Mouse (Mus musculus) forebrain, embryonic 16.5 days (tissue): Measurements from ENCODE around the gene Lzts3. TPM values are rescaled to one million over a fixed set of nuclear protein-coding genes. Genes with fewer than 3 reads are reported as not detected.
A peak's percentile ranks its signal among the peaks of the same experiment; 100 is the strongest.

Source experiments
- ATAC-seq: fragments of 200-750 bp; cut with Nextera tagmentation; 2 replicates; pipeline ENCODE4 v1.8.0; 2017; ENCODE audit warnings: mild to moderate bottlenecking, moderate library complexity
- H3K27ac ChIP-seq: fragments of 300-500 bp; sonication (generic); 2 replicates; pipeline ENCODE4 v1.5.1; 2014; ENCODE audit warnings: low read length, control low read depth
- H3K27me3 ChIP-seq: fragments of 300-500 bp; sonication (generic); replicated peaks from 2 replicates; pipeline ENCODE4 v1.6.1; 2014; ENCODE audit warnings: low read length; ENCODE audit not compliant: control insufficient read depth, insufficient read depth
- H3K36me3 ChIP-seq: fragments of 300-500 bp; sonication (generic); 2 replicates; pipeline ENCODE4 v1.6.1; 2014; ENCODE audit not compliant: control insufficient read depth, insufficient read depth
- H3K4me1 ChIP-seq: fragments of 300-500 bp; sonication (generic); replicated peaks from 2 replicates; pipeline ENCODE4 v1.6.1; 2014; ENCODE audit warnings: low read length; ENCODE audit not compliant: control insufficient read depth, insufficient read depth
- H3K4me2 ChIP-seq: fragments of 300-500 bp; sonication (generic); 2 replicates; pipeline ENCODE4 v1.6.1; 2014; ENCODE audit warnings: mild to moderate bottlenecking, low read length, control low read depth
- H3K4me3 ChIP-seq: fragments of 300-500 bp; sonication (generic); replicated peaks from 2 replicates; pipeline ENCODE4 v1.5.1; 2014; ENCODE audit warnings: mild to moderate bottlenecking, low read length, control low read depth
- H3K9ac ChIP-seq: fragments of 300-500 bp; sonication (generic); replicated peaks from 2 replicates; pipeline ENCODE4 v1.6.1; 2014; ENCODE audit warnings: low read depth, low read length, control low read depth
- H3K9me3 ChIP-seq: fragments of 300-500 bp; sonication (generic); 2 replicates; pipeline ENCODE4 v1.6.1; 2016; ENCODE audit warnings: low read length; ENCODE audit not compliant: control insufficient read depth
- WGBS: fragments of 180-500 bp; shearing (Covaris S2); extraction: QIAGEN DNeasy Blood & Tissue Kit; methylation state at CpG from one replicate; pipeline ENCODE4 v1.1.7; 2014; 5-methylcytosine and 5-hydroxymethylcytosine counted together
- polyA plus RNA-seq: library from polyadenylated mRNA; unstranded; fragments of >200 nt; fragmentation: Nextera tagmentation; extraction: Ambion mirVana; gene quantifications from 2 replicates; pipeline ENCODE4 v1.2.1, GENCODE M21; 2015

Gene Lzts3
- polyA plus RNA-seq, 1 experiment from 2014 or later, result 11.3 TPM

GRCm38 (mm10) chr2:130632416-130632815 lies 10.2 kb downstream of the Lzts3 start:
- H3K9me3 ChIP-seq, result no peaks in the 10 kb centered on the region
- no peak overlapping the region for H3K9ac ChIP-seq
- no peak overlapping the region for H3K4me2 ChIP-seq
- H3K4me3 ChIP-seq, result no peak overlapping the region
- ATAC-seq, result no peak
- peaks cover 22% of the 10 kb centered on the region for H3K4me1 ChIP-seq
- no peak overlapping the region for H3K27ac ChIP-seq
- peaks cover 25% of the 10 kb centered on the region for H3K27me3 ChIP-seq
- 28% methylated on average over 1 of the region's 1 CpGs for WGBS
- H3K36me3 ChIP-seq, result peaks cover under 1% of the 10 kb centered on the region; the same call in 1 of the 2 replicates

GRCm38 (mm10) chr2:130629839-130630203 lies 12.8 kb downstream of the Lzts3 start, which contains the start of the genes Fastkd5 and Ubox5:
Gene Fastkd5 (minus strand): TSS chr2:130630027.
Gene Ubox5 (minus strand): TSS chr2:130630038.
- Histone ChIP-seq H3K27me3 (peaks cover 7% of the 10 kb centered on the region; the same call in 1 of the 2 replicates), H3K9me3 (no peaks in the 10 kb centered on the region), H3K36me3 (peaks cover 10% of the 10 kb centered on the region), H3K4me2 (peak within 1 kb of the TSS; percentile 94), H3K27ac (peak within 1 kb of the TSS; percentile 47), H3K9ac (peak within 1 kb of the TSS; percentile 96), H3K4me3 (peak within 1 kb of the TSS; percentile 97), H3K4me1 (peaks cover 19% of the 10 kb centered on the region)
- peak; percentile 92 for ATAC-seq
- WGBS, result under 1% methylated on average over 25 of the region's 25 CpGs

DNA sequence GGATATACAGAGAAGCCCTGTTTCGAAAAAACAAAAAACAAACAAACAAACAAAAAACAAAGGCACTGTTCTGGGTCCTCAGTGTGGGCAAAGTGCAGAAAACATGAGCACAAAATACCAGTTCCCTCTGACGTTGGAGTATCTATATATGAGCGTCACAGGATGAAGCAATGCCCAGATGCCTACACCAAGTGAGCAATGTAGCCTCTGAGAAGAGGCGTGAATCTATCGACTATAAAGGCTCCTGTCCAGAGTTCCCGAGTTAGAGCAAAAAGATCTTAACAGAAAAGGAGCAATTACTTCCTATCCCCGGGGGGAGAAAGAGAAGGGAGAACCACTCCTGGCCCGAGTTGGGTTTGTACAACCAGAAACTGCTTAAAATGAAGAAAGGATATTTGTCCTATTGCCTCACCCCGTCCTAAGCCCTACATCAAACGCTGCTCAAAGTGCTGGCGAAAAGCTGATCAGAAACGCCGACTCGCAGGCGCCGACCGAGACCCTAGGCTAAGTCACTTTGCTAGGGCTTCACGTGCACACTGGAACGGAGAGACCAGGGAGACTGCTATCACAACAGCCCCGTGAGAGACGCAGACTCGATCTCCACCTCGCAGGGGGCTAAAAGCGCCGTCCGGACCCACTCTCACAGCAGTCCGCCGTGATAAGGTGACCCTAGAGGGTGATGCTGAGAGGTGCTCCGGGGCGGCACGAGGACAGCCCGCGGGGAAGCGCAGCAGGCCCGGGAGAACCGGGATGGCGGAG lies 13.3 kb downstream of the Lzts3 start:
- peak overlapping the region; percentile 97 for H3K4me3 ChIP-seq
- peaks cover 13% of the 10 kb centered on the region for H3K4me1 ChIP-seq
- H3K9ac ChIP-seq, result peak overlapping the region; percentile 96
- peaks cover 3% of the 10 kb centered on the region; the same call in 1 of the 2 replicates for H3K27me3 ChIP-seq
- peak; percentile 65 for ATAC-seq
- H3K36me3 ChIP-seq, result peaks cover 10% of the 10 kb centered on the region
- no peaks in the 10 kb centered on the region for H3K9me3 ChIP-seq
- H3K27ac ChIP-seq, result peak overlapping the region; percentile 47
- WGBS, result 2% methylated on average over 37 of the region's 37 CpGs
- peak overlapping the region; percentile 94 for H3K4me2 ChIP-seq

GRCm38 (mm10) chr2:130628424-130628823 lies 14.2 kb downstream of the Lzts3 start:
- no peak overlapping the region for H3K27ac ChIP-seq
- no peak overlapping the region for H3K4me3 ChIP-seq
- H3K4me1 ChIP-seq, result peaks cover 10% of the 10 kb centered on the region
- H3K27me3 ChIP-seq, result no peaks in the 10 kb centered on the region
- no peaks in the 10 kb centered on the region for H3K9me3 ChIP-seq
- WGBS, result 57% methylated on average over 3 of the region's 3 CpGs
- ATAC-seq, result no peak
- no peak overlapping the region for H3K9ac ChIP-seq
- peaks cover 10% of the 10 kb centered on the region for H3K36me3 ChIP-seq
- H3K4me2 ChIP-seq, result peak overlapping the region; percentile 94

GRCm38 (mm10) chr2:130618972-130619371 lies 23.6 kb downstream of the Lzts3 start:
- no peaks in the 10 kb centered on the region for H3K9me3 ChIP-seq
- H3K4me2 ChIP-seq, result no peak overlapping the region
- 85% methylated on average over 7 of the region's 7 CpGs for WGBS
- H3K27ac ChIP-seq, result no peak overlapping the region
- H3K4me1 ChIP-seq, result no peaks in the 10 kb centered on the region
- H3K4me3 ChIP-seq, result no peak overlapping the region
- ATAC-seq, result no peak
- no peaks in the 10 kb centered on the region for H3K27me3 ChIP-seq
- peaks cover 15% of the 10 kb centered on the region for H3K36me3 ChIP-seq
- no peak overlapping the region for H3K9ac ChIP-seq

GRCm38 (mm10) chr2:130613091-130613490 lies 29.5 kb downstream of the Lzts3 start:
- Histone ChIP-seq H3K9ac (no peak overlapping the region), H3K27ac (no peak overlapping the region), H3K4me1 (no peaks in the 10 kb centered on the region), H3K36me3 (peaks cover 7% of the 10 kb centered on the region), H3K9me3 (no peaks in the 10 kb centered on the region), H3K27me3 (no peaks in the 10 kb centered on the region), H3K4me2 (no peak overlapping the region), H3K4me3 (no peak overlapping the region)
- no peak for ATAC-seq
- 60% methylated on average over 3 of the region's 3 CpGs for WGBS

DNA sequence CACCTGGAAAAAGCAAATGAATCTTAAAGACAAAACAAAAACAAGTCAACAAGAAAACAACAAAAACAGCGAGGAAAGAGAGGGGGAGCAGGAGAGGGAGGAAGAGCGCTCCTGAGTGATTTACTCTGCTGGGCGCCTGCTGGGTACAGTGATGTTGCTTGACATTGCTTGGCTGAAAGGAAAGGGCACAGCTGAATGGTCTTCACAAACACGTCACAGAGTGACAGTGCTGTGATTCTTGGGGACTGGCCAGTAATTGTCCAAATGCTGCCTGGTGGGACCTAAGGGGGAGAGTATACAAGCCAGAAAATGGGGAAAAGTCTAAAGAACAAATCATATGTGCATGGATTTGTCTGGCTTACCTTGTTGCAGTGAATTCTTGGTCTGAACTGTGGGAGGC lies 40.4 kb downstream of the Lzts3 start:
- H3K27ac ChIP-seq, result no peak overlapping the region
- no peak overlapping the region for H3K4me3 ChIP-seq
- H3K4me1 ChIP-seq, result no peaks in the 10 kb centered on the region
- no peak overlapping the region for H3K4me2 ChIP-seq
- H3K9ac ChIP-seq, result no peak overlapping the region
- WGBS, result 85% methylated on average over 4 of the region's 4 CpGs
- no peaks in the 10 kb centered on the region for H3K9me3 ChIP-seq
- ATAC-seq, result no peak
- H3K27me3 ChIP-seq, result no peaks in the 10 kb centered on the region
- H3K36me3 ChIP-seq, result peaks cover 16% of the 10 kb centered on the region

DNA sequence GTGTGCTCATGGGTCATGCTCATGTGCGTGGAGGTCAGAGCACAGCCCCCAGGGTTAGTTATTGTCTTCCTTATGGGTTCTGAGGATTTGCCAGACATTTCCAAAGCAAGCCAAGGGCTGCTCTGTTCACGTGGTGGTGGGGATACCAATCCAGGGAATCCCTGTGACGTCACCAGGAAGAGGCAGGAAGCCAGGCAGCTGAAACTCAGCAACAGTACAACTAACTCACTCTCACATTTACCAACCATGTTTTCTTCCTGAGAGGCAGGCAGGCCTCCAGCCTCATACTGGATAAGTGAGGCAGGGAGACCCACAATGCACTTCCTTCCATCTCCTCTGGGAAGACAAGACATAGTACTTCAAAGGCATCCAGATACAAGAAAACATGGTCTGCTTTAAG lies 44.2 kb downstream of the Lzts3 start:
- Histone ChIP-seq H3K27ac (no peak overlapping the region), H3K4me3 (no peak overlapping the region), H3K36me3 (peaks cover 9% of the 10 kb centered on the region), H3K27me3 (no peaks in the 10 kb centered on the region), H3K9ac (no peak overlapping the region), H3K9me3 (no peaks in the 10 kb centered on the region), H3K4me1 (no peaks in the 10 kb centered on the region), H3K4me2 (no peak overlapping the region)
- no peak for ATAC-seq
- WGBS, result 77% methylated on average over 3 of the region's 3 CpGs

- no peaks in the 10 kb centered on the region for H3K27me3 ChIP-seq
- no peaks in the 10 kb centered on the region for H3K4me1 ChIP-seq
- no peaks in the 10 kb centered on the region for H3K9me3 ChIP-seq
- peak; percentile 74; the same call in 1 of the 2 replicates for ATAC-seq
- no peak overlapping the region for H3K27ac ChIP-seq
- no peak overlapping the region for H3K9ac ChIP-seq
- 20% methylated on average over 1 of the region's 1 CpGs for WGBS
- H3K36me3 ChIP-seq, result peaks cover 8% of the 10 kb centered on the region
- no peak overlapping the region for H3K4me2 ChIP-seq
- H3K4me3 ChIP-seq, result no peak overlapping the region
Observed at GRCm38 (mm10) chr2:130597601-130598010, 45.0 kb downstream of the Lzts3 start.
